Mouse (Mus musculus) cerebellum, adult 11-12 months (tissue): ENCODE results near the gene Ltk.

Source experiments
- DNase-seq: peaks from one replicate; pipeline ENCODE4 v3.0.0; 2022

The Ltk gene

DNA sequence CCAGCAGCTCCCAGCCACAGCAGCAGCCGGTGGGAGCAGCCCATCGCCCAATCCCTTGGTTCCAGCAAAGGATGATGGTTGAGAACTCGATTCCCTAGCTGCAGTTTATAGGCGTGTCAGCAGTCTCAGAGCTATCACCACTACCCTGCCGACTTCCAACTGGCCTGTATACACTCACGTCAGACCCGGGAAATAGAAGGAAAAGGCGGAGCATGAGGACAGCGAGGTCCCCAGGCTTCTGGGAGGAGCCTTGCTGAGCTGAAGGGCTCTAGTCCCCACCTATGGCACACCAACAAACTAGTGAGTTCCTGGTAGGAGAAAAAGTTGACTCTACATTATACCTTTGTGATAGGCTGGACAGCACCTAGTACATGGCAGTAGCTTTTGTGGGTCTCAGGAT lies at the start of gene Ltk:
Ltk (minus strand) TSS at position 181 of the 400 bp plus-strand sequence.
- no peak for DNase-seq

DNA sequence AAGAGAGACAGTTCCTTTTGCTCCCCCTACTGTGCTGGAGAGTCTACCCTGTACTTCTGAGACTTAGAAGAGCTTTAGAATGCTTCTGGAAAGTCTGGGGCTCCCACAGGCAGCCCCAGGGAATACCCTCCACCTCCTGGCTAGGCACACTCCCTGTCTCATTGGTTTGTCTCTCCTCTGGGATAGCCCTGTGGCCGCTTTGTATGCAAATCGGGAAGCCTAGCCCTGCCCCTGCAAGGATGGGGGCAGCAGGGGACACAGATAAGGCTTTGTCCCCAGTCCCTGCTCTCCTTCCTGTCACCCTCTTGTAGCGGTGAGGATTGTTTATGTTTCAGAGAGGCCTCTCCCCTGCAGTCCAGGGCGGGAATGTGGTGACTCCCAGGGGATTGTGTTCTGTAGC lies 48.6 kb upstream of the Ltk start:
- peak; percentile 26 for DNase-seq

DNA sequence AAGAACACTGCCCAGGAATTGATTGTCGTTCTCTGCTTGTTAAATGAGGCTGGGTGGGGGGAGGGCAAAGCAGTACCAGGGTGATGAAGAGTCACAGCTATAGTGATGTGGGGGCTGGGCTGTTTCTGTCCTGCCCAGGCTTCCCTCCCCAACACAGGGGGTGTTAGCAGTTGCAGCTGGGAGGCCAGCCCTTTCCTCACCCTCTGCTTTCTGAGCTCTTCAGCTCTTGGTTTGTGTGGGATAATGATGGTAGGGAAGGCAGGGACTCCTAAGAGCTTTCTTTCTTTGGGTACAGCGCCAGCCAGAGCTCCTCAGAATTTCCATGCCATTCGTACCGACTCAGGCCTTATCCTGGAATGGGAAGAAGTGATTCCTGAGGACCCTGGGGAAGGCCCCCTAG lies 48.2 kb upstream of the Ltk start:
- no peak for DNase-seq

DNA sequence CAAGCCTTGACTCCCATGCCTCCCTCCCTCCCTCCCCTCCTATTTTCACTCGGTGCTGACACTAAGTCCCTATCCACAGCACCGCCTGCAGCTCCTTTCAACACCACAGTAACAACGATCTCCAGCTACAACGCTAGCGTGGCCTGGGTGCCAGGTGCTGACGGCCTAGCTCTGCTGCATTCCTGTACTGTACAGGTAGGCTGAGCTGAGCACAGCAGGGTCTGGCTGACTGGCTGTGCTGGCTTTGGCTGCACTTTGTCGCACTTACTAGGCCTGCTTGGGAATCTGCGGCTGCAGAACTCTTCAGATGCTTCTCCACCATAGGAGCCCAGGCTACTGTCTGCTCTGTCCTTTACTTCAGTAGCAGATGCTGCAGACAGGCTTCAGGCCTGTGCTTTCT lies 45.3 kb upstream of the Ltk start:
- peak; percentile 55 for DNase-seq

DNA sequence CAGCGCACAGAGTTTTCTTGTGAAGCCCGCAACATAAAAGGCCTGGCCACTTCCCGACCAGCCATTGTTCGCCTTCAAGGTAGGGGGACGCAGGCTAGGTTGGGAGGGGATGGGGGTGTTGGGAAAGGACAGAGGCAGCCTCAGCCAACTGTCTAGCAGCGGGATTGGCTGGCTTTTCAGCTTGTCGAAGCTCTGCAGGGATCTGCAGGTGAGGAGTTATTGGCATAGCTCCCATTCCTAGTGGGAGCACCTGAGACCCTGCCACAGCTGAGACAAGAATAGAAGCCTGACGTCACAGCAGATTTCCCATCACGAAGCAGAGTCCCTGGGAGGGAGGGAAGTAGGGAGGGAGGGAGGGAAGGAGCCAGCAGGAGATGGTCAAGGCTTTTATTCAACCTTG lies 44.5 kb upstream of the Ltk start:
- peak; percentile 58 for DNase-seq

DNA sequence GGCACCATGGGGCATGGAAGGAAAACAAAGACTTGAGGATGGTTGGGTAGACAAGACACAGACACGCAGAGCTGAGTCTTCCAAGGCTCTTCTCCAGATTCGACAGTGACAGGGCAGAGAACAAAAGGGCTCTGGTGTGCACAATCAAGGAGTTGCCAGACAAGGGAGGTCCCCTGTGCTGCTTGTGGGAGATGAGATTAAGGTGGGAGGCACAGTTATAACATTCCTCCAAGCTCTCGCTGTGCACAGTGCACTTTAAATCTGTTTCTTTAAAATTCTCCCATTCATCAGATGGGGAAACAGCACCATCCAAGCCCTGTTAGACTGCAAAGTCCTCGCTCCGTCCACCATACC lies 44.0 kb upstream of the Ltk start:
- no peak for DNase-seq

DNA sequence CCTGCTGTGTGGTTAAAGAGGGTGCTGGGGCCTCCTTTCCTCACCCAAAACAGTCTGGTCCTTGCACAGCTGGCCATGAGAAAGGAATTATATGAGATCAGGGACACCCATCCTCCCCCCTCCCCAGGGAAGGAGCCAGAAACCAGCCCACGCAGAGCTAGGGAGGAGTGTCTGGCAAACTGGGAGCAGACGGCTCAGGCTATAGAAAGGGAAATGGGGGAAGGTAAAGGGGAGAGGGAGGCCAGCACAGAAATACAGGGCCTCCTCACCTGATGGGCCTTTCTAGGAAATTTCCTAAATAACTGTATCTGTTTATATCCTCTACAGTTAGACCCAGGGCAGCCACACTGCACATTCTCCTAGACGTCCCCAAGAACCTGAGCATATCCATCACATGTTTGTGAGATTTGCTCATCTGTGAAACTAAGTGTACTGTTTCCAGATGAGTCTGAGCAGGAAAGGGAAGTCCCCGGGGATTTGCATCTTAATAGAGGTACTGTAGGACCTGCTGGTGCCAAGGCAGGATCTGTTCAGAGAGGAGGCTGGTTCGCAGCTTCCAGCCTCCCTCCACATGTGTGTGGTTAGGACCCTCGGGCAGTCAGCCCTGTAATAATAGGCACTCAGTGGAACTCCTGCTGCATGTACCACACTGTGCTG lies 43.5 kb upstream of the Ltk start:
- peak; percentile 34 for DNase-seq

DNA sequence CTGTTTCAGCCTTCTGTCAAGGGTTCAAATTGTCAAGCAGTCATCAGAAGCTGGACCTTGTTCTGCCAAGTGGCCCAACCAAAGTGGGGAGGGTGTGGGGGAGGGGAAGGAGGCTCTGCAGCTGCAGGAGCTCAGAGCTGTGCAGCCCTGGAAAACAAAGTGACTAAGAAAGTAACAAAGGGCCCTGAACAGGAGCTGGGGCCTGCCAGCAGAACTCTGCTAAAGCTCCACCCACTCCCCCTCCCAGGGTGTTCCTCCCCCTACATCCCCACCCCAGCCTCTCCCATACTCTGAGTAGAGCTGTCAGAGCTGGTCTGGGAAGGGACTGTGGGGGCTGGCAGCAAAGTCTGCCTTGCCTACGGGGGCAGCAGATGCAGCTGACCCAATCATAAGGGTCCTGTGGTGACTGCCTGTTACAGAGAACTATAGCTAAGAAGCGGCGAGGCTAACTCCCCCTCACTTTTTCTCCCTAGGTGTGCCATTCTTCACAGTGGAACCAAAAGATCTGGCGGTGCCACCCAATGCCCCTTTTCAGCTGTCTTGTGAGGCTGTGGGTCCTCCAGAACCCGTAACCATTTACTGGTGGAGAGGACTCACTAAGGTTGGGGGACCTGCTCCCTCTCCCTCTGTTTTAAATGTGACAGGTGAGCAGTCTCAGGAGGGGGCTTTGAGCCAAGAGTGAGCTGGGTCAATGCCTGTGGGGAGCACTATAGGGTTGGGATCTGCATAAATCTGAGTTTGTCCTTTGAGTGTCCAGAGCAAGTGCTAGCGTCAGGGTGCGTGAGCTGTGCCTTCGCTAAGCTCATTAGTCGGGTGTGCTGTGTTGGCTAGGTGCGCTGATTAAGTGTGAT lies 42.8 kb upstream of the Ltk start:
- peak; percentile 53 for DNase-seq

DNA sequence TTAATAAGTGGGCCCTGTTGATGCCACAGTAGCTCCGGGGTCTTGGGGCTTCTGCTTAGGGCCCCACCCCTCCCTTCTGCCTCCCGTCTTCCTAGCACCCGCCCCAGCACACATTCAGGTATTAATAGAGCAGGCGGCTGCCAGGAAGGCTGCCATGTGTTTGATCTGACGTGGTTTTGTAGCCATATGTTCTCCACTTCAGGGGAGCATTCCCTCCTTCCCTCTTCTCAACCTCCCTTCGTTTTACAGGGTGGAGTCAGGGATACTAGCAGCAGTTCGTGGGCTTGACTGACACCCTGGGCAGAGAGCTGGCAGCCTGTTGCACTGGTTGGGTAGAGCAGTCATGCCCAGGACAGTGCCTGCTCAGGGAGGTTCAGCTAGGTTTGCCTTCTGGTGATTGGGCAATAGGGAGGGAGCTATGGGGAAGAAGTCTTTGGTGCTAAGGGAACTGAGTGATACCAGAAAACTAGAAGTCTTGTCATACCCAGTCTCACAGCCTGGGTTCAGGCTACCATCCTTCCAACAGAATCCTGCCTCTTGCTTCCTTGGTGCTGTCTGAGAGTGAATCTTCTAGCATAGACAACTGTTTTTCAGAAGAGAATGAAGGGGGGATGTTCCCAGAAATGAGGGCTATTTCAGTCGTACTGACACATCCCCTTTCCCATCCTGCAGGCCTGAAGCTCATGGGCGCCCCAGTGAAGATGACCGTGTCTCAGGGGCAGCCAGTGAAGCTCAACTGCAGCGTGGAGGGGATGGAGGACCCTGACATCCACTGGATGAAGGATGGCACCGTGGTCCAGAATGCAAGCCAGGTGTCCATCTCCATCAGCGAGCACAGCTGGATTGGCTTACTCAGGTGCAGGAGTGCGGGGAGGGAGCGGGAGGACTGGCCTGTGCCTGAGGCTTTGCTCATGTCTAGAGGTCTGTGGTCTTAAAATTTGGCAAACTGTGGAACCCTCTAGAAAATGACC lies 40.9 kb upstream of the Ltk start:
- peak; percentile 91 for DNase-seq

DNA sequence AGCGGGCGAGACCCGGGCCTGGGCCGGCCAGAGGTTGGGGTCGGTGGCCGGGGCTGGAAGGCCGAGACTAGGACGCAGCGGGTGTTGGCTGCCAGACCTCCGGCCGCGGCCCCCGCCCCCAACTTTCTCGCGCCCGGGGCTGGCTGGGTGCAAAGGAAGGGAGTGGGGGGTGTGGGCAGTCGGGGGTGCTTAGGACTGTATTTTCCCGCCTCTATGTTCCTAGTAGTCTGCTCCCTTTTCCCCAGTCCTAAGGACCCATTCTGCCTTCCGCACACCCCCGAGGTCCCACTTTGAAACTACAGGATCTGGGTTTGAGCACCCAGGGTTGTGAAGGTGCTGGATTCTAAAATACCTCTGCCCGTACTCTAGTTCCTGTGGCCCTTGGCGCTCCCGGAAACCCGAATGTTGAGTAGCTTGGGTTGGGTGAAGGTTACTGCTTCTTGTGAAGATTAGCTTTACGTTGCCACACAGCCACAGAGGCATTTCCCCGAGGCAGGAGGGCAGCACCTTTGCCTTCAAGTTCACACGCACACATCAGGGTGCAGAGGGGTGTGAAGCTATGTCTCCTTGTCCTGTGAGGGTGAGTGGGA lies 39.8 kb upstream of the Ltk start:
- DNase-seq: no peak

DNA sequence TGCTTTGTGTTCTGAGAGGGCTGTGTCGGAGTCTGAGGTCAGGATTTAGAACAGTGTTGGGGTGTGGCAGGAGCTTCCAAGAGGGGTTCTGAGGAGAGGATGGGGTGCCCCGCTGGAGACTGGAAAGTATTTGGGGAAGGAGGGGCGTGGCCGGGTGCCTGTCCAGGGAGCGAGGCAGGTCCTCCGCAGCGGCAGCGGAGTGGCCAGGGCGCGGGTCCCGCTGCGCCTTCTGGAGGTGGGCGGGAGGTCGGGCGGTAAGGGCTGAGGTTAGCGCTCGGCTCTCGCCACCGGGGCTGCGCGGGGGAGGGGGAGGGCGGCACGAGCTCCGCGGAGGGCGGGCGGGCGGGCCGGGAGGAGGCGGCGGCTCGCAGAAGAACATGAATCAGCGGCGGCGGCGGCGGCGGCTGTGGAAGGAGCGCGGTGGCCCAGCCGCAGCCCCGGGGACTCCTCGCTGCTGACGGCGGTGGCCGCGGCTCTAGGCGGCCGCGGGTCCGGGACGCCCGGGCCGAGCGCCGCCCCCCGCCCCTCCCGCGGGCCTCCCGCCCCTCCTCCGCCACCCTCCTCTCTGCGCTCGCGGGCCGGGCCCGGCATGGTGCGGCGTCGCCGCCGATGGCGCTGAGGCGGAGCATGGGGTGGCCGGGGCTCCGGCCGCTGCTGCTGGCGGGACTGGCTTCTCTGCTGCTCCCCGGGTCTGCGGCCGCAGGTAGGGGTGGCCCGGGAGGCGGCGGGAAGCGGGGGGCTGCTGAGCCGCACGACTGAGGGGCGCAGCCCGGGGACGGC lies 39.1 kb upstream of the Ltk start:
- peak; percentile 75 for DNase-seq

DNA sequence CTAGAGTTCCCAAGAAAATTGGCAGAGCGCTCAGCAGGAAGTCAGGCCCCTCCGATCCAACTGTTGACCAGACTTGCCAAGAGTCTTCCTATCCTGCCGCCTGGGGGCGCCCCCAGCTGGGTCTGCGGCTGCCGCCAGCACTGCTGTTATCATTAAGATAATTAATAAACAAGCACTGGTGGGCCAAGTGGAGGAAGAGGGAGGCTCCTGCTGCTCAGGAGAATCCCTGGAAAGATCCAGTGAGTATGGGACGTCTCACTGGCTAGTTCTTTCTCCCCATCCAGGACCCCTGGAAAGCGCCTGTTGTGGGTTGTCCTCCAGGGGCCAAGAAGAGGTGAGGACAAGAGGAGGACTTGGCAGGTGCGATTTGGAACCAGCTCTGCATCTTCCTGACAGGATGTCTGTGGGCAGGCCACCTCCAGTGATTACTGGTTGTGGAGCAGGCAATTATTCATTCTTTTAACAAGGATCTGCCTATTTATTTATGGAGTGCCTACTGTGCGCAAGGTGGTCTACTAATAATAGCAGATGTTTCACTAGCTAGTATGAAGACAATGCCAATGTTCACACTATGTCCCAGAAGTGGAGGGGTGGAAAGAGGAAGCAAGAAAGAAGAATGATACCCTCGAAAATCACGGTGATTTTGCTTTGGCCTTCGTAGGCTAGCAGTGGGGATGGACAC lies 38.2 kb upstream of the Ltk start:
- DNase-seq: peak; percentile 63

DNA sequence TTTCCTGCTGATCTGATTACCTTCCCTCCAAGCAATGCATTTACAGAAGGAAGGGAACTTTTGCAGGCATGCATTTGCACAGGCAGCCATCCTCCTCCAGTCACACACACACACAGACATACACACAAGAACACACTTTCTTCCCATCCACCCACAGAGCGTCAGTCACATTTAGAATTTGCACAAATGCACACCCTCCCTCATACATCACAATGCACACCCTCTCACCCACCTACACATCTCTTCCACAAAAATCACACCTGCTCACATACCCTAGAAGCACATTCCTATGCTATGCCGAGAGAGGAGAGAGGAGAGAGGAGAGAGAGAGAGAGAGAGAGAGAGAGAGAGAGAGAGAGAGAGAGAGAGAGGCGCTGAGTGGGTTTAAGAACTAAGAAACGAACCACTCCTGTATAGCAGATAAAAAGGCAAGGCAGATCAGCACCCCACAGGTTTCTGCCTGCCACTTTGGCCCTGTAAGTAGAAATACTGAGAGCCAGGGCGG lies 37.1 kb upstream of the Ltk start, which contains the start of gene Tyro3:
Tyro3 (plus strand) TSS at position 455 of the 505 bp plus-strand sequence.
- no peak for DNase-seq

DNA sequence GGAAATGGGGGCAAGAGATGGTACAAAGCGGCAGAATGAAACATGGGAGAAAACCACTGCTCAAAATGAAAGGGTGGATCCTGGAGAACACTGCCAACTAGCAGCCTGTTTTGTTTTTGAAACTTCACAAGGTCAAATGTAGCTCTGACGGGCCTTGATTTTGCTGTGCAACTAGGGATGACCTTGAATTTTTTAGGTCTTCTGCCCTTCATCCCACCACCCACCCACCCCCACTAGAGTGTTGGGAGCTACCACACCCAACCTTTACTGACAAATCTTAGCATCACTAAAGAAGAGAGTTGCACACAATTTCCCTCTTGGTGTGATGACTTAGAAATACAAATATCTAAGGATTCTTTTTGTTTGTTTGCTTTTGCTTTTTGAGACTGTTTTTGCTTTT lies 29.8 kb upstream of the Ltk start:
- no peak for DNase-seq

DNA sequence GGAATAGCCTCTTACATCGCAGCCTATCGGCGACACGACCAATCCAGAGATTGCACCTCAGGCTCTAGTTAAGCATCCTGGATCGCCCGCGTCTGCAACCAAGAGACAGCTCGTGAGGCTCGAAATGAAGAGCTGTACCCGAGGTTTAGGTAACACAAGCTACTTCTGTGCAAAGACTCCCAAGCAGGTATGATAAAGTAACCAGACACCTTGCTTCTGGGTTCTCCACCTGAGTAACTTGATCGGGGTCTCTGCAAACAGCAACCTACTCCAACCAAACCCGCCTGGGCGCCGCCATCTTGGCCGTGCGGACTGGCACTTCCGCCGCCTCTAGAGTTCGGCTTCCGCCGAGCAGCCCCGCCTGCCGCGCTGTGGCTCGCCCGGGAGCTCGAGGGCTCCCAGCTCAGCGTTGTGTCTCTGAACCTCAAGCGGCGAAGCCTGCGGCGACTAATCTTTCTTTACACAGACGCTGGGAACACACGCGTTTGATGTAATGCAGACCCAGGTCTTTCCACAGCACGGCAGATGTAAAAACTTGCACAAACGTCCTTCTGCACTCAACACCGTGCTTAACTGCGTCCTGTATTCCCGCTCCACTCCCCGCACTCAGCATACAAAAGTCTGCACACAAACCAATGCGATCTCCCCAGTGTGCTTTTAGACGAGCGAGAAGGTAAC lies 27.1 kb upstream of the Ltk start, which contains the start of gene Rpap1:
Rpap1 (minus strand) TSS at position 332 of the 678 bp plus-strand sequence.
- peak; percentile 75 for DNase-seq

DNA sequence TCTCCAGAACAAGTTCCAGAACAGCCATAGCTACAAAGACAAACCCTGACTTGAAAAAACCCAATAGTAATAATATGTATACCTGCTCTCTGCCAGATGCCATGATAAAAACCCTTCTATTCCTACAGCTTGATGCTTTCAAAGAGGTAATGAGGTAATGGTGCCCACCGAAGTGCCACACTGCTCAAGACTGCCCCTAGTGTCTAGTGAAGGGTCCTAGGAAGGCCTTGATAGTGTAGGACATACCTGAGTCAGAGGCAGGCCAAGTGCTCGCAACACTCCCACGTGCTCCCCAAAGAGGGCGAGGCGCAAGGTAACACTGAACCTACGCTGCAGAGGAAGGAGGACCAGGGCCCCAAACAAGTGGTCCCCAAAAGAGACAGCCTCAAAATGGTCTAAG lies 7.0 kb upstream of the Ltk start:
- DNase-seq: no peak

DNA sequence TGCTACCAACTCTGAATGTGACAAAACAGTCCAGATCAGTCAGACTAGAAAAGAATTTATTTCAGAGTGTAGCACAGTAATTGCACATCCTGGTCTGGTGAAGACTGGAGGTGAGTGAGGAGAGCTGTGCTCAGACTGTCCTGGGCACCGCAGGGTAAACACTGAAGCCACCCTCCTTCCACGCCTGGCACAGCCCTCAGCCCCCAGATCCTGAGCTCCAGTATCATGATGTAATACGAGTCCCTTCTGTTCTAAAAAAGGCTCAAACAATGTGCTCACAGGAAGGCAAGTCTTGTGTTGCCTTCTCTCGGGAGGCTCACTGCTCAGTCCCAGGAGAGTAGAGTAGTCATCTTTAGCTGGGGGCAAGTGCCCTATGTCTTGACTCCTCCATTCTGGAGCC lies 3.7 kb upstream of the Ltk start:
- DNase-seq: no peak

DNA sequence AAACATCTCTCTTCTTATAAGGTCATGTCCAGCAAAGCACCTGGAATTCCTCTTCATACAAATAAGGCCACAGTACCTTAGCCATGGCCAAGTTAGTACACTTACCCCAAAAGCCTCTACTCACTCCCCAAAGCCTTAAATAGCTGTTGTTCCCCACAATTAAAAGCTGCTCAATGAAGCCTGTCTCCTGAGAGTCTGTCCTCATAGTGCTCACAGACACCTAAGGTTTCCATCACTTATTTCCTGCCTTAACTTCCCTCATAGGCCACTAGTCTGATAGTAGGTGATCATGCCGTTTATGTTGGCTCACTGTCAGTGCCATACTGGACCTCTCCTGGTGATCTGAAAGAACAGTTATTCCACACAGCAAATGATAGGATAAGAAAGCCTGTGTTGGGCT lies 2.0 kb upstream of the Ltk start:
- DNase-seq: no peak

DNA sequence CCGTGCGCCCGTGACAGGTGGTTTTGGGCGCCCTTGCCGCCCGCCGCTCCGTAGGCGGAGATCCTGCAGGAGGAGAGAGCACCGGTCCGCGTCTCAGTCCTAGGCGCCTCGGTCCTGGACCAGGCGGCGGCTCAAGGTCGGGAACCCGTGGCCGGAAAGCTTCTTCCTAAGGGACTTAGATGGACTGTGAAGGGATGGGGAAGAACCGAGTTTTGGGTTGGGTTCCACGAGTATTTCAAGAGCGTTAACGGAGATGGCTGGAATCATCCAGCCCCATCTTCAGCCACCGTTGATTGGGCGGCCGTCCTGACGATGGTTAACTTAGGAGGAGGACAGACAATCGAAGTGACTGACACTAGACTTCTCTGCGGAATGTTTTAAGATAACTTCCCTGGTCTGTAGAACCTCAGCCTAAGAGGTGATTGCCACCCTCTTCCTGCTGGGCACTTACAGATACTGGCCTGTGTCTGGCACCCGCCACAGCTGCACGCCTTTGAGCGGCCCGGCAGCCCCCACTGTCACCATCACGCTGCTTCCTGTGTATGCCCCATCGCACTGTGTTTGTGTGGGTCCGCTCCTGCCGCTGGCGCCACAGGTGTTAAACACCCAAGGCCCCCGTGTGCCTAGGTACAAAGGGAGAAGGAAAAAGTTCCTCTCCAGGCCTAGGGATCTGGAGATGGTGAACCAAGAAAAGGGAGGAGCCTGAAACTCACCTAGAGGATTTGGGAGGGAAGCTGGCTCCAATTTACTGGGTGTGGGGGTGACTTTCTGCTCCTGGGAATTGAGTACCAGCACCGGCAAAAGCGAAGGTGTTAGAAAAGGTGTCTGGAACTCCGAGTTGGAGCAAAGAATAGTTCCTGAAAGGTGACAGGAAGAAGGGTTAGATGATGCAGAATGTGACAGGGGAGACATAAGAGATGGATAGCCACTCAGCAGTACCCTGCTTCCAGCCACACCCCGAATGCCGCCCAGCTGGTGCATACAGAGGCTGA lies 1.1 kb downstream of the Ltk start:
- DNase-seq: no peak
